Mouse (Mus musculus) spleen, adult 2 months (tissue): ENCODE results near the gene Cdadc1. TPM values are rescaled to one million over a fixed set of nuclear protein-coding genes. Genes with fewer than 3 reads are reported as not detected.

Experiments used
- DNase-seq, 2 experiments: peaks; one replicate each; pipeline versions ENCODE4 v3.0.0 to v3.0.0-alpha.2; 2012 to 2021; ENCODE audit warnings: low spot score in 2 of 2, low read depth in 1 of 2
- H3K27ac ChIP-seq: fragments of 200-500 bp; 2 replicates; pipeline ENCODE4 v1.5.1; 2012; ENCODE audit warnings: low read length, inconsistent platforms; ENCODE audit not compliant: insufficient read depth
- H3K27me3 ChIP-seq: fragments of 200-500 bp; 2 replicates; pipeline ENCODE4 v1.6.1; 2012; ENCODE audit warnings: mild to moderate bottlenecking, moderate library complexity, low read length, inconsistent platforms; ENCODE audit not compliant: control insufficient read depth, insufficient read depth
- H3K36me3 ChIP-seq: fragments of 200-500 bp; 2 replicates; pipeline ENCODE4 v1.6.1; 2012; ENCODE audit warnings: mild to moderate bottlenecking, low read length, inconsistent platforms; ENCODE audit not compliant: control insufficient read depth, insufficient read depth
- H3K4me1 ChIP-seq: fragments of 200-500 bp; 2 replicates; pipeline ENCODE4 v1.6.1; 2011; ENCODE audit warnings: inconsistent platforms; ENCODE audit not compliant: control insufficient read depth, insufficient read depth, insufficient read length
- H3K4me3 ChIP-seq: fragments of 200-500 bp; 2 replicates; pipeline ENCODE4 v1.5.1; 2011; ENCODE audit warnings: mild to moderate bottlenecking, inconsistent platforms; ENCODE audit not compliant: insufficient read depth, insufficient read length; ENCODE audit errors: extremely low read depth
- CTCF ChIP-seq: fragments of 200-500 bp; IDR thresholded peaks from 2 replicates; pipeline ENCODE4 v1.5.1; 2011; ENCODE audit warnings: mild to moderate bottlenecking, inconsistent platforms; ENCODE audit not compliant: insufficient read depth, insufficient read length, insufficient replicate concordance; ENCODE audit errors: extremely low read depth
- POLR2A ChIP-seq: fragments of 200-500 bp; IDR thresholded peaks from 2 replicates; pipeline ENCODE4 v1.6.1; 2011; ENCODE audit warnings: low read depth, low read length, inconsistent platforms
- WGBS: fragments of 180-500 bp; shearing (Covaris S2); methylation state at CpG from one replicate; pipeline ENCODE4 v1.1.7; 2018; 5-methylcytosine and 5-hydroxymethylcytosine counted together
- polyA plus RNA-seq: library from polyadenylated mRNA; depleted of rRNA; stranded (reverse); fragments of >200 nt; gene quantifications from 2 replicates; pipeline ENCODE4 v1.2.3, GENCODE M21; 2012

Cdadc1 gene
- polyA plus RNA-seq, 1 experiment: 2.2 TPM

DNA sequence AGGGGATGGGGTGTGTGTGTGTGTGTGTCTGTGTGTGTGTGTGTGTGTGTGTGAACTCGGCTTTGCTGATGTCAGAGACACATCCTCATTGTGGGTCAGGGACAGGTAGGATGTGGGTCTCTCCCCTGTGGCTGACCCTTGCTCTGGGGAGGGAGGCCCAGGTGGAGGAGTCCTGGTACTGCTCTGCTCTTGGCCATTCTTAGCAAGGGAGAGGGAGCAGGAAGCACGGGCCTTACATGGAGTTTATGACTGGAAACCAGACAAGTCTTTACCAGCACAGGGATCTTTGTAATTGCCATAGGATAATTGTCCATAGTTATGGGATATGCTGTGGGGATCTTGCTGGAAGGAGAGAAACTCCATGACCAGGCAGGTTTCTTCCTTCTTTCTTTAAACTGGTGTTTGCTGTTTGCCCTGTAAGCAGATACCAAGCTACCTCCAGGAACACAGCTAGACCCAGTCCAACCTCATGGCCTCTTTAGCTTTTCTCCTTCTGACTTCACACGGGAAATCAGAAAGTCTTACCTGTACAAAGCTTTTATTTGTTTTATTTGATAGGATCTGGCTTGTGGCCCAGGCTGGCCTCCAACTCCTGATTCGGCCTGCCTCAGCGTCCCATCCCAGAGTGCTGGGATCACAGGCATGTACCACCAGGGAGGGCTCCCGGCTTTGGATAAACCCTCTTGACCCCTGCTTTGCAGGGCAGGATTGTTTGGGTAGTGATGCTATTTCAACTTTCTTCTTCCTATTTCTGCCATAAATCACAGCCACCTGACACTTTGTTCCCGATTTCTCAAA is 41.3 kb upstream of the Cdadc1 start:
- TF ChIP-seq CTCF: no peak
- no peak for TF ChIP-seq POLR2A
- Histone ChIP-seq H3K36me3 (no peaks in the 10 kb centered on the region), H3K4me1 (peaks cover 2% of the 10 kb centered on the region; the same call in 1 of the 2 replicates), H3K27me3 (no peaks in the 10 kb centered on the region), H3K4me3 (no peak overlapping the region), H3K27ac (no peak overlapping the region)
- DNase-seq: no peak
- 77% methylated on average over 7 of the region's 7 CpGs for WGBS

- no peak overlapping the region for H3K4me3 ChIP-seq
- H3K27me3 ChIP-seq: no peaks in the 10 kb centered on the region
- WGBS: 91% methylated on average over 9 of the region's 9 CpGs
- no peaks in the 10 kb centered on the region for H3K36me3 ChIP-seq
- no peaks in the 10 kb centered on the region for H3K4me1 ChIP-seq
- no peak for TF ChIP-seq CTCF
- TF ChIP-seq POLR2A: no peak
- DNase-seq: no peak
- H3K27ac ChIP-seq: no peak overlapping the region
Measured at GRCm38 (mm10) chr14:59633988-59634387, 36.2 kb upstream of the Cdadc1 start.

- Histone ChIP-seq H3K27me3 (no peaks in the 10 kb centered on the region), H3K4me1 (no peaks in the 10 kb centered on the region), H3K4me3 (no peak overlapping the region), H3K36me3 (no peaks in the 10 kb centered on the region), H3K27ac (no peak overlapping the region)
- TF ChIP-seq CTCF: no peak
- TF ChIP-seq POLR2A: no peak
- 96% methylated on average over 5 of the region's 5 CpGs for WGBS
- no peak for DNase-seq
Measured at GRCm38 (mm10) chr14:59633295-59633898, 35.6 kb upstream of the Cdadc1 start.

GRCm38 (mm10) chr14:59632067-59632466 is 34.3 kb upstream of the Cdadc1 start:
- Histone ChIP-seq H3K4me1 (no peaks in the 10 kb centered on the region), H3K36me3 (no peaks in the 10 kb centered on the region), H3K27ac (no peak overlapping the region), H3K4me3 (no peak overlapping the region), H3K27me3 (no peaks in the 10 kb centered on the region)
- DNase-seq: no peak
- TF ChIP-seq POLR2A (no peak), CTCF (no peak)
- WGBS: 82% methylated on average over 6 of the region's 6 CpGs

GRCm38 (mm10) chr14:59630096-59630495 is 32.3 kb upstream of the Cdadc1 start:
- H3K27ac ChIP-seq: no peak overlapping the region
- DNase-seq: no peak
- 88% methylated on average over 9 of the region's 9 CpGs for whole genome bisulfite sequencing
- H3K4me1 ChIP-seq: peaks cover 4% of the 10 kb centered on the region; the same call in 1 of the 2 replicates
- no peak for TF ChIP-seq POLR2A
- TF ChIP-seq CTCF: no peak
- peaks cover 7% of the 10 kb centered on the region for H3K27me3 ChIP-seq
- H3K4me3 ChIP-seq: no peak overlapping the region
- no peaks in the 10 kb centered on the region for H3K36me3 ChIP-seq

DNA sequence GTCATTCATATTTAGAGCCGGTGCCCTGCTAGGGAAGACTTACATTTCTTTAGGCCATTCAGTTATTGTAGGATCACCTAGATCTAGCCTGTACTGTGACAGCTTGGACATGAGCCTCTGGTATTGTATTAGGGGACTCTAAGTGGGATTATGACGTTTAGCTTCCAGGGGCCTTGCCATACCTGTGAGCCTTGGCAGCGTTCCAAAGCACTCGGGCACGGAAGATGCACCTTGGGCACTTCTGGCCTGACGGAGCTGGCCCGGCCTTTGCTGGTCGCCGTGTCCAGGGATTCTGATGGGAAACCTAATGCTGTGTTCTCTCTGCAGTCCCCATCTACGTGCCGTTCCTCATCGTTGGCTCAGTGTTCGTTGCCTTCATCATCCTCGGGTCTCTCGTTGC is 31.5 kb upstream of the Cdadc1 start:
- H3K27me3 ChIP-seq: peaks cover 9% of the 10 kb centered on the region
- TF ChIP-seq CTCF (no peak), POLR2A (no peak)
- H3K4me1 ChIP-seq: peaks cover 4% of the 10 kb centered on the region; the same call in 1 of the 2 replicates
- no peak for DNase-seq
- no peak overlapping the region for H3K4me3 ChIP-seq
- 94% methylated on average over 15 of the region's 15 CpGs for WGBS
- no peaks in the 10 kb centered on the region for H3K36me3 ChIP-seq
- no peak overlapping the region for H3K27ac ChIP-seq

DNA sequence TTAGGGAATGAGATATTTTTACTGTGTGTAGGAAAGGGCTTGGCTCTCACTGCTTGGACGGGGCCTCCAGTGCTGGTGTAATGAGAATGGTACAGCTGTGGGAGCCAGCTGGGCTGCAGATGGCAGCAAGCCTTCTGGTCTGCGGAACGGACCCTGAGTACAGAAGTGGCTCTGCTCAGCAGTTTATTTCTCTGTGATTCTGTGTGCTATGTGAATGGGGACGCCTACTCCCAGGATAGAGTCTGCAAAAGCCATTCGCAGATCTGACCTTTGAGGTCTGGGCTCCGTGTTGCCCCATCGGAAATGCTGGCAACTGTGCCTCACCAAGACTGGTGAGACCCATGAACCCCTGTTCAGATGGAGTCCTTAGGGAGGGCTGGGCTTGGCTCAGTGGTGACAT is 30.1 kb upstream of the Cdadc1 start:
- no peak for TF ChIP-seq CTCF
- no peak for TF ChIP-seq POLR2A
- DNase-seq: no peak
- WGBS: 77% methylated on average over 7 of the region's 7 CpGs

More for the DNA sequence above, 30.1 kb upstream of the Cdadc1 start:
- no peaks in the 10 kb centered on the region for H3K36me3 ChIP-seq
- peaks cover 4% of the 10 kb centered on the region; the same call in 1 of the 2 replicates for H3K4me1 ChIP-seq
- peaks cover 9% of the 10 kb centered on the region for H3K27me3 ChIP-seq
- H3K4me3 ChIP-seq: no peak overlapping the region
- no peak overlapping the region for H3K27ac ChIP-seq
